Mouse (Mus musculus) lung, embryonic 16.5 days (tissue): Measurements from ENCODE around the gene Clmn. TPM values are rescaled to one million over a fixed set of nuclear protein-coding genes. Genes with fewer than 3 reads are reported as not detected.

Experiments
- ATAC-seq: fragments of 200-750 bp; cut with Nextera tagmentation; 2 replicates; pipeline ENCODE4 v1.8.0; 2017; ENCODE audit warnings: low read depth, mild to moderate bottlenecking, moderate library complexity
- H3K27ac ChIP-seq: fragments of 300-500 bp; sonication (generic); 2 replicates; pipeline ENCODE4 v1.5.1; 2014; ENCODE audit warnings: mild to moderate bottlenecking, control low read depth, low read length
- H3K27me3 ChIP-seq: fragments of 300-500 bp; sonication (generic); 2 replicates; pipeline ENCODE4 v1.6.1; 2014; ENCODE audit warnings: low read depth, low read length, mixed read lengths; ENCODE audit not compliant: control insufficient read depth, insufficient read depth
- H3K36me3 ChIP-seq: fragments of 300-500 bp; sonication (generic); 2 replicates; pipeline ENCODE4 v1.6.1; 2014; ENCODE audit warnings: low read length; ENCODE audit not compliant: control insufficient read depth, insufficient read depth
- H3K4me1 ChIP-seq: fragments of 300-500 bp; sonication (generic); replicated peaks from 2 replicates; pipeline ENCODE4 v1.6.1; 2014; ENCODE audit warnings: low read length, mixed read lengths; ENCODE audit not compliant: control insufficient read depth, insufficient read depth
- H3K4me2 ChIP-seq: fragments of 300-500 bp; sonication (generic); 2 replicates; pipeline ENCODE4 v1.6.1; 2014; ENCODE audit warnings: low read depth, low read length, control low read depth
- H3K4me3 ChIP-seq: fragments of 300-500 bp; sonication (generic); 2 replicates; pipeline ENCODE4 v1.5.1; 2014; ENCODE audit warnings: mild to moderate bottlenecking, low read length, control low read depth
- H3K9ac ChIP-seq: fragments of 300-500 bp; sonication (generic); 2 replicates; pipeline ENCODE4 v1.6.1; 2014; ENCODE audit warnings: low read length, control low read depth
- H3K9me3 ChIP-seq: fragments of 300-500 bp; sonication (generic); 2 replicates; pipeline ENCODE4 v1.6.1; 2016; ENCODE audit warnings: low read length; ENCODE audit not compliant: control insufficient read depth
- WGBS: fragments of 180-500 bp; shearing (Covaris S2); extraction: QIAGEN DNeasy Blood & Tissue Kit; methylation state at CpG from one replicate; pipeline ENCODE4 v1.1.7; 2014; 5-methylcytosine and 5-hydroxymethylcytosine counted together
- polyA plus RNA-seq: library from polyadenylated mRNA; unstranded; fragments of >200 nt; fragmentation: Nextera tagmentation; extraction: Ambion mirVana; gene quantifications from 2 replicates; pipeline ENCODE4 v1.2.1, GENCODE M21; 2015

Clmn gene
- 2.2 and 3.4 TPM in 2 replicates for polyA plus RNA-seq

GRCm38 (mm10) chr12:104864439-104865165 lies at the start of gene Clmn:
Clmn (minus strand) TSS chr12:104865076.
- H3K27ac ChIP-seq: peak within 1 kb of the TSS; percentile 53
- peaks cover 3% of the 10 kb centered on the region; the same call in 1 of the 2 replicates for H3K9me3 ChIP-seq

GRCm38 (mm10) chr12:104912990-104913389 lies 48.1 kb upstream of the Clmn start:
- no peak; the same call in 1 of the 2 replicates for ATAC-seq
- no peaks in the 10 kb centered on the region for H3K9me3 ChIP-seq

More at GRCm38 (mm10) chr12:104864439-104865165, at the start of gene Clmn:
- Histone ChIP-seq H3K4me2 (peak within 1 kb of the TSS; percentile 98), H3K36me3 (no peaks in the 10 kb centered on the region), H3K4me1 (peaks cover 14% of the 10 kb centered on the region), H3K4me3 (peak within 1 kb of the TSS; percentile 85), H3K9ac (peak within 1 kb of the TSS; percentile 82), H3K27me3 (no peaks in the 10 kb centered on the region)
- peak; percentile 49 for ATAC-seq
- WGBS: 0% methylated on average over 33 of the region's 80 CpGs

GRCm38 (mm10) chr12:104912281-104912933 lies 47.5 kb upstream of the Clmn start:
- Histone ChIP-seq H3K27ac (no peak overlapping the region), H3K4me3 (no peak overlapping the region), H3K9me3 (no peaks in the 10 kb centered on the region), H3K4me2 (no peak overlapping the region), H3K4me1 (peaks cover 3% of the 10 kb centered on the region; the same call in 1 of the 2 replicates), H3K9ac (no peak overlapping the region), H3K27me3 (no peaks in the 10 kb centered on the region), H3K36me3 (no peaks in the 10 kb centered on the region)
- 35% methylated on average over 10 of the region's 10 CpGs for WGBS
- no peak for ATAC-seq

More at GRCm38 (mm10) chr12:104912990-104913389, 48.1 kb upstream of the Clmn start:
- Histone ChIP-seq H3K27ac (no peak overlapping the region), H3K36me3 (no peaks in the 10 kb centered on the region), H3K4me1 (peaks cover 3% of the 10 kb centered on the region; the same call in 1 of the 2 replicates), H3K4me3 (no peak overlapping the region), H3K9ac (no peak overlapping the region), H3K4me2 (no peak overlapping the region), H3K27me3 (no peaks in the 10 kb centered on the region)
- WGBS: 61% methylated on average over 3 of the region's 3 CpGs

DNA sequence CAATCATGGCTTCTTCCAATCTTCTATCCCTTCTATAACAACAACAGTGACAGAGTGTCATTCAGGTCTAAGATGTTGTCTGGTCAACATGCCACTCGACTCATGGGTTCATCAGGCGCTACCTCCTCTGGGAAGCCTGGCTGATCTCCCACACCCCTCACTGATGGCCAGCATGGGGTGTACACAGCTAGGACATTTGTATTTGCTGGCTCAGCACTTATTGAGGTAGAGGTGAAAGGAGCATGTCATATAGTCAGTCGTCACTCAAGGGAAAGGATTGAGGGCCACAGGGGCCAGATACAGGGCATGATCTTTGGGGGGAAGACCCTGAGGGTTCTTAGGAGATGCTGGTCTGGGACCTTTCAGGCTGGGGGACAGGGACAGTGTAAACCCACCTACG lies 44.9 kb upstream of the Clmn start:
- no peak overlapping the region for H3K9ac ChIP-seq
- no peaks in the 10 kb centered on the region for H3K36me3 ChIP-seq
- no peak overlapping the region for H3K4me3 ChIP-seq
- no peak overlapping the region for H3K4me2 ChIP-seq
- no peaks in the 10 kb centered on the region for H3K27me3 ChIP-seq
- no peak for ATAC-seq
- 83% methylated on average over 4 of the region's 4 CpGs for WGBS
- H3K27ac ChIP-seq: no peak overlapping the region
- H3K9me3 ChIP-seq: no peaks in the 10 kb centered on the region
- peaks cover 3% of the 10 kb centered on the region; the same call in 1 of the 2 replicates for H3K4me1 ChIP-seq

- H3K9me3 ChIP-seq: no peaks in the 10 kb centered on the region
- H3K4me1 ChIP-seq: peaks cover 3% of the 10 kb centered on the region; the same call in 1 of the 2 replicates
- H3K27ac ChIP-seq: no peak overlapping the region
- no peak for ATAC-seq
- no peaks in the 10 kb centered on the region for H3K27me3 ChIP-seq
- 75% methylated on average over 4 of the region's 5 CpGs for WGBS
- no peak overlapping the region for H3K9ac ChIP-seq
- no peaks in the 10 kb centered on the region for H3K36me3 ChIP-seq
- H3K4me3 ChIP-seq: no peak overlapping the region
- no peak overlapping the region for H3K4me2 ChIP-seq
These were observed 44.1 kb upstream of the Clmn start for GRCm38 (mm10) chr12:104908986-104909385.

DNA sequence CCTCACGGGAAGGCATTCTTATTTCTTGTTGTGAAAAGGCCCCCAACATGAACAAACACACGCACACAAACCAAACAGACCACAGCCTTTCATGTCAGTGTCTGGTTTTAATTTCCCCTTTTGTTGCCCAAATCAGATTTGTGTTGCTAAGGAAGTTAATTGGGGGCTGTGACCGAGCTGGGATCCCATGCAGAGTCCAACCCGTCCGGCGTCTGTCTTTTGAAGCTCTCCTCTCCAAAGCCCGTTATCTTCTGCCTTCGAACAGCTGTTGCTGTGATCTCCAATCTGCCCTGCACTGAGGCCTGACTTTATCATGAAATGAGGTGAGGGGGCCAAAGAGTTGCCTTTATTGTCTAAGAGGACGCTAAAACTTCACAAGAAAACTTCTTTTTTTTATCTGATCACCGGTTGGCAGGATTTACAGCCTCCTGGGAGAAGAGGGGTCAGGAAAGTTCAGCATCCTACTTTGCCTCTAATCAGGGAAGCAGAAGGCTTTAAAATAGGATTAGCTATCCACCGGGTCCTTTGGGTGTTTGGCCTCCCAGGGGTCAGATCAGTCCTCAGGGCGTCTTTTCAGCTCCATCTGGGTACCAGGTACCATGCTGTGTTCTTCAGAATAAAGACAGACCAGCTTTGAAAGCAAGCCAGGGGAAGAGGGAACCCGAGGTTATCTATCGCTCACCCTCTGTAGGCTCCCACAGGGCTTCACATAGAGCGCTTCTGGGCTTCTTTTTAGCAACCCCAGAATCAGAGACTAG lies 43.3 kb upstream of the Clmn start:
- H3K4me2 ChIP-seq: no peak overlapping the region
- H3K27me3 ChIP-seq: no peaks in the 10 kb centered on the region
- no peak for ATAC-seq
- no peaks in the 10 kb centered on the region for H3K9me3 ChIP-seq
- peaks cover 3% of the 10 kb centered on the region; the same call in 1 of the 2 replicates for H3K4me1 ChIP-seq
- H3K9ac ChIP-seq: no peak overlapping the region
- no peak overlapping the region for H3K4me3 ChIP-seq
- WGBS: 18% methylated on average over 15 of the region's 15 CpGs
- H3K27ac ChIP-seq: no peak overlapping the region
- H3K36me3 ChIP-seq: no peaks in the 10 kb centered on the region

- Histone ChIP-seq H3K4me2 (no peak overlapping the region), H3K9me3 (no peaks in the 10 kb centered on the region), H3K9ac (no peak overlapping the region), H3K36me3 (no peaks in the 10 kb centered on the region), H3K27me3 (no peaks in the 10 kb centered on the region), H3K4me1 (no peaks in the 10 kb centered on the region; the same call in 1 of the 2 replicates), H3K27ac (no peak overlapping the region), H3K4me3 (no peak overlapping the region)
- ATAC-seq: no peak
- WGBS: 83% methylated on average over 2 of the region's 2 CpGs
These were observed 42.3 kb upstream of the Clmn start for GRCm38 (mm10) chr12:104907133-104907532.

DNA sequence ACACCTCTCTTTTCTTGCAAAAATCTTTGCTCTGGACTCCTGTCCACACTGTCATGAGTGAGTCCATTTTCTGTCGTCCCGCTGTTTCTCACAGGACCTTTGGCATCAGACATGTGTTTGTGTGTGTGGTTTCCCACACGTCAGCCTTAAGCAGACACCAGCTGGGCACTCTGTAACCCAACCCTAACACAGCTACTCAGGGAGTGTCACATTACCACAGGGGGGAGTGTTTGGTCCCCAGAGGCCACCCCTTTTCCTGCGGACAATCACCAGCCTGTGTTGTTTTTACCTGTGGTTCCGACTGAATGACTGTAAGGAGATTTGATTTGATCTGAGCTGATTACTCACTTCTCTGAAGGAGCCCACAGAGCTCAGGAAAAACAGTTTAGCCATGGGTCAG lies 39.3 kb upstream of the Clmn start:
- WGBS: 7% methylated on average over 5 of the region's 5 CpGs
- no peaks in the 10 kb centered on the region for H3K27me3 ChIP-seq
- no peak overlapping the region for H3K9ac ChIP-seq
- H3K4me3 ChIP-seq: no peak overlapping the region
- H3K9me3 ChIP-seq: no peaks in the 10 kb centered on the region
- H3K4me1 ChIP-seq: no peaks in the 10 kb centered on the region; the same call in 1 of the 2 replicates
- no peaks in the 10 kb centered on the region for H3K36me3 ChIP-seq
- peak; percentile 48 for ATAC-seq
- no peak overlapping the region for H3K27ac ChIP-seq
- no peak overlapping the region for H3K4me2 ChIP-seq
